Mouse (Mus musculus) common myeloid progenitor, adult 5-6 weeks (primary cell): Measurements from ENCODE around the gene Wbp2nl. TPM values are rescaled to one million over a fixed set of nuclear protein-coding genes. Genes with fewer than 3 reads are reported as not detected.
A peak's percentile ranks its signal among the peaks of the same experiment; 100 is the strongest.

Experiments
- ATAC-seq: replicated peaks from 2 replicates; pipeline ENCODE4 v1.8.0; 2016; ENCODE audit warnings: low read depth, mild to moderate bottlenecking, moderate TSS enrichment, inconsistent platforms; ENCODE audit not compliant: poor library complexity, severe bottlenecking
- total RNA-seq: library from RNA; stranded (forward); fragments of 200-1000, 187-1606 nt; gene quantifications from 2 replicates; pipeline ENCODE4 v1.2.3, GENCODE M21; 2017

The Wbp2nl gene
- total RNA-seq, result not detected in 2 replicates

DNA sequence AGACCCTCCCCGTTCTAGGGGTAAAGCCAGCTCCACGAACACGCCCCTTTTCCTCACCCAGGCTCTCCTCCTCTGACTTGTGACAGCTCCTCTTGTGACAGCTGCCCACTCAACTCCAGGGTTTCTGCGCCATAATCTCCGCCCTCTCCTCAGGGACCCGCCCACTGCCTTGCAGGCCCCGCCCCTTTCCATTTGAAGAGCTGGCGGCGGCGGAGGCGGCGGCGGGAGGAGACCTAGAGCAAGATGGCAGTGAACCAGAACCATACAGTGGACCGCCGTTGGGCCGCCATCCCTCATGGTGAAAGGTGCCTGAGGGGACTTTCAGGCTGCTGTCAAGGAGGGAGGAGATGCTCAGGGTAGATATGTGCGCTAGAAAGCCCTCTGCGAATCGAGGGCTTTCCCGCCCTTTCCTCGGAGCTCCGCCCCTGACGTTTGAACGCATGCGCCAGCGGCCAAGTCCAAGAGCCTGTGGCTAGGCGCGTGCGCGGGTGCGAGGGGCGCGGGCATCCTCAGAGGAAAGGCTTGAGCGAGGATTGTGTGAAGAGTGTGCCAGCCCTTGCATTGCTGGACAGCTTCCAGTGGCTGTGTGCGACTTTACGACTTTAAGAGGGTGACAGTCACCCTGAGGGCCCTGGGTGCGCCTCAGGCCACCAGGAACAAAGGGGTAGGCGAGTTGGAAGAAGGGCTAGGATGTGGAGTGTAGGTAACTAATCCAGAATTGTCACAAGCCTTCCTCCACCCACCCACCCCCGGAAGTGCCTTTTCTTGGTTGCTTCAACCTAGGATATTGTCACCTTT is at the start of gene Wbp2nl:
Gene Wbp2nl, plus strand, starts transcription at position 191 of the 798 bp plus-strand sequence.
- no peak for ATAC-seq

DNA sequence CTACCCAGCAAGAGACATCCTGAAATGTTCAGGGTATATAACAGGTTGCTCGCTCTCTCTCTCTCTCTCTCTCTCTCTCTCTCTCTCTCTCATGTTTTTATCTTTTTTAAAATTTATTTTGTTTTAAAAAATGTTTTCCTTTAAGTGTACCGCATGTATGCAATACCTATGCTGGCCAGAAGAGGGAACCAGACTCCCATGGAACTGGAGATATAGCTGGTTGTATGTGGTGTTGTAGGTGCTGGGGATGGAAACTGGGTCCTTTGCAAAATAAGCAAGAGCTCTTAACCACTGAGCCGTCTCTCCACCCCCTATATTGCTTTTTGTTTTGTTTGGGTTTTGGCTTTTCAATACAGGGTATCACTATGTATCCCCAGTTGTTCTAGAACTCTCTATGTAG is 47.2 kb upstream of the Wbp2nl start:
- ATAC-seq, result no peak

GRCm38 (mm10) chr15:82252097-82252496 is 46.7 kb upstream of the Wbp2nl start, which contains the start of gene 1500009C09Rik:
1500009C09Rik (plus strand) TSS chr15:82252397.
- no peak; the same call in 1 of the 2 replicates for ATAC-seq

GRCm38 (mm10) chr15:82255248-82255647 is 43.5 kb upstream of the Wbp2nl start:
- ATAC-seq, result no peak

DNA sequence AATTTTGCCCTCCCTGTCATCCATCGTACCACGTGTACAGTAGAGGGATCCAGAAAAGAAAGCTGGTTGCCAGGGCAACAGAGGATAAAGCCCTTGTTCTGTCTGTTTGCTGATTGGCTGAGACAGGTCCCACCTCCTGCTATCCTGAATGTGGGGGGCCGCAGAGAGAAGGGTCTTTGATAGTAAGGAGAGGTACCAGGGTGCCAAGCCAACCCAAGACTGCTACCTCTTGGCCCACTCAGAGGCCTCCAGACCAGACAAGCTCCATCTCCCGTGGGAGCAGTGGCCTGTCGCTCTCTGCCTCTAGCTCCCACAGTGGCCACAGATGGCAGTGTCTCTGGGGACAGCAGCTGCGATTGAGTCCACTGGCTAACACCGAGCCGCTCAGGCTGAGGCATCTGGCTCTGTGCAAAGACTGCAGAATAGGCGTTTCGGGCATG is 42.8 kb upstream of the Wbp2nl start:
- ATAC-seq, result no peak

- ATAC-seq, result peak; percentile 85
Observed at GRCm38 (mm10) chr15:82259510-82259909, 39.2 kb upstream of the Wbp2nl start.

- ATAC-seq, result peak; percentile 64; the same call in 1 of the 2 replicates
Observed at GRCm38 (mm10) chr15:82266356-82266755, 32.4 kb upstream of the Wbp2nl start.

GRCm38 (mm10) chr15:82268185-82268584 is 30.6 kb upstream of the Wbp2nl start:
- ATAC-seq, result no peak

- no peak for ATAC-seq
Observed at GRCm38 (mm10) chr15:82268783-82269182, 30.0 kb upstream of the Wbp2nl start.

GRCm38 (mm10) chr15:82271201-82271600 is 27.6 kb upstream of the Wbp2nl start:
- ATAC-seq, result peak; percentile 43; the same call in 1 of the 2 replicates

DNA sequence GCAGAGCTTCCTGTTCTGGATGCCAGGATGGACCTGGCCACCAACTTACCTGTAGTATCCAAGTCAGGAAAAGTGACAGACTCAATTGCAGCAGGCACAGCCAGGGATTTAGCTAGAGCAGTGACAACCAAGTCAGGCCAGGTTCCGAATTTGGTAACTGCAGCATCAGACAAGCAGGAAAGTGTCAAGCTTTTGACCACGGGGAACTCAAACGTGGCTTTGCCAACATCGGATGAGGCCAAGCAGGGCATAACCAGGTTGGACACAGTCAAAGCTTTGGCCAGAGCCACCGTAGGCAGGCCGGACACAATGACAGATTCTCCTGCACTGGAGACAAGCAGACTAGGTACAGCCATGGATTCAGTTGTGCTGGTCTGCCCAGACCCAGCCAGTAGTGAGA is 26.5 kb upstream of the Wbp2nl start:
- no peak for ATAC-seq

GRCm38 (mm10) chr15:82274593-82274926 is 24.2 kb upstream of the Wbp2nl start, which contains the start of gene Sept3:
Sept3 (plus strand) TSS chr15:82274893.
- ATAC-seq, result no peak

DNA sequence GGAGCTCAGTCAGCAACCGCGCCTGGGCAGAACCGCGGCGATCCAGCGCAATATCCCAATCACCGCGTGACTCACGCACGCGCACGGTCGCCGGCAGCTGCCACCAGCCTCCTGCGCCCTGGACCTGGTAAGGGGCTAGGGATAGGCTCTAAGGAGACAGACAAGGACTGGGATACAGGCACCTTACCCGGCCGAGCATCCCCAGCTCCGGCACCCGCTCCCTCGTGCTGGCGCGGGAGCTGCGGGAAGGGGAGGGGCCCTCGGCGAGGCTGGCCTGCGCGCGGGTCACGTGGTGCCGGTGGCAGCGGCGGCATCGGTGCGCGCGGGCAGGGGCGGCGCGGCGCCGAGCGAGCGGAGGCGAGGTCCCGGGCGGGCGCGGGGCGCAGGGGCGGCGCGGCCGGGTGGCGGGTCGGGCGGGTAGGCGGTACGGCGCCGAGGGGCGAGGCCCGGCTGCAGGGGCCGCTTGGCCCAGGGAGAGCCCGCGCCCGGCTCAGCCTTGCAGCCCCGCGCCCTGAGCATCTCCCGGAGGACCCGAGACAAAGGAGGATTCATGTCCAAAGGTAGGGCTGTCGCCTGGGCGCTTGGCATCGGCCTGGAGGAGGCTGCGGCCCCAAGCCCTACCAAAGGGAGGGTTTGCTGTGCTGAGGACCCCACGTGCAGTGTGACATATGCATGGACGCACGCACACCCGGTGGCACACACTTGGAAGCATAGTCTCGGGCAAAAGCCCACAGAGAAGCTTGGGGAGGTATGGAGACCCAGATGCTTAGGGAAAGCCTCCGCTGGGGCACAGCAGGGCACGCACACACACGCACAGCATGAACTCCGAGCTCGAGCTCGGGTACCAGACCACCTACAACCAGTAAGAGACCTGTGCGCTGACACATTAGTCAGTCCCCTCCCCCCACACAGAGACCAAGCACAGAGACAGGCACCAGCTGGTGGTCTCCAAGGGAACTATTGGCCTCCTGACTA is 23.5 kb upstream of the Wbp2nl start:
- ATAC-seq, result no peak

- ATAC-seq, result no peak
Observed at GRCm38 (mm10) chr15:82277591-82277990, 21.2 kb upstream of the Wbp2nl start.

GRCm38 (mm10) chr15:82280638-82281037 is 18.1 kb upstream of the Wbp2nl start:
- no peak for ATAC-seq

GRCm38 (mm10) chr15:82286157-82286556 is 12.6 kb upstream of the Wbp2nl start:
- ATAC-seq, result peak; percentile 67

DNA sequence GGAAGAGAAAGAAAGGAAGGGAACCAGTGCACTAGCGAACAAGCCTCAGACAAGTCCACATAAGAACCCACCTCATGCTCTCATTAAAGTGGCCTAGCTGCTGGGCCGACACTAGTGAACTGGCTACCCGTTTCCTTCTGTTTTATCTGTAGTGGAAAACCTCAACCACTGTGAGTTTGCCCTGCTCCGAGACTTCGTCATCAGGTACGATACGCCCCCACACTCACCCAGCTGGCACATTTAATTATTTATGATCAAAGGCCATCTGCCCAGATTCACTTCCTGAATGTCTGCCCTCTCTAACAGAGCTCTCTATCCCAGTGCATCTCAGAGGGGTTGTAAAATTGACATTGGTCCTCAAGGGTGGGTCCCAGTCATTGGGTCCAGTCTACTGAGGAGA is 8.5 kb upstream of the Wbp2nl start:
- peak; percentile 34 for ATAC-seq

DNA sequence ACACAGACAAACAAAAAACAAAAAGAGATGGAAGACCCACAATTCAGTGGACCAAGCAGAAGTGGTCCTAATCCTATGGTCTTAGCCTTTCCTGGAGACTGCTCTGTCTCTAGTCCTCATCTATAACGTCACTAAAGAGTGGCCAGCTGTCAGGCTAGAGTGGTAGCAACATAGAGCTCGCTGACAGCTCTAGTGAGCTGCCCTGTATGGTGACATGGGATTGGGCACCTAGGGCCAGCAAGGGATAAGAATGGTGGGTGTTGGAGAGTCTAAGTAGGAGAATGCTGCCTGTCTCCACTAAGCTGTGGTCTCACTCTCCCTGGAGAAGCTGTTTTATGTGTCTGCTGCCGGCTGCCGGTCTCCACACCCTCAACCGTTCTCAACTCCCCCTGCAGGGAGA is 5.9 kb upstream of the Wbp2nl start:
- no peak for ATAC-seq

DNA sequence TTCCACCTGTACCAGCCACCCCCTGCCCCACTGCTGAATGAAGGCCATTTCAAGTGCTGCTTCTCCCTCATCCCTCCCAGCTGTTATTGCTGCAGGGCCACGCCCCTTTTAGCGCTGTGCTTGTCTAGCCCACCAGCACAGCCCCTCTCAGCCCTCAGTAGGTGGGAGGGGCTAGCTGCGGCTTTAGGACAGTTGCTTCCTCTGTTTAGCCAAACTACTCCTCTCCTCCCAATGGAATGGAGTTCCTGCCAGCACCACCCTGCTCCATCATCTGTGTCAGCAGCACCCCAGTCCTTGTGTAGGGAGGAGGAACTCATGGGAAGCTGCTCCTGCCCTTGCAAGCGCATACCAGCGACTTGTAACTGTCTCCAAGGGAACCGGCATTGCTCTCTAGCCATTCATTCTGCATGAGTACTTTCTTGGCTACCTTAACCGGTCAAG is 5.5 kb upstream of the Wbp2nl start:
- ATAC-seq, result no peak

GRCm38 (mm10) chr15:82294059-82294458 is 4.7 kb upstream of the Wbp2nl start:
- peak; percentile 82 for ATAC-seq

DNA sequence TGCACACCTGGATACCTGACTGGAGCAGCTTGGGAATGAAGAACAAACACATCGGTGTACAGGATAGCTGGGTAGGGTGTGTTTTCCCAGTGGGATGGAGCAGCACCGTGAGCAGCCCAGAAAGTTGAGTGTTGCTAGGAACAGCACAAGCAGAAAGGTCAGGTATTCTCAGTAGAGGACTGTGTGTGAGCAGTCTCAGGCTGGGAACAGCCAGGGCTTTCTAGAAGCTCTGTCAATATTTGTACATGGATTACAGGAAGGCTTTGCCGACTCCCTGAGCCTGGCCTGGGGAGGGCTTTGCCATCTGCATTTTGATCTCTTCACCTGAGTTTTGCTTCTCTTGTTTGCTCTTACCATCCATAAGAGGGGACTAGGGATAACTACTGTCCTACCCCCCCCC is 8.4 kb downstream of the Wbp2nl start:
- ATAC-seq, result no peak
